Mouse (Mus musculus) stomach, postnatal 0 days (tissue): ENCODE data around the gene Ngfr.

Experiments used
- CTCF ChIP-seq: IDR thresholded peaks from 2 replicates; pipeline ENCODE4 v1.5.1; 2016; ENCODE audit warnings: antibody characterized with exemption, low read depth, mild to moderate bottlenecking, moderate library complexity
- EP300 ChIP-seq: optimal IDR thresholded peaks from 2 replicates; pipeline ENCODE3; 2016; ENCODE audit warnings: antibody characterized with exemption

GRCm38 (mm10) chr11:95521563-95521962 lies 66.0 kb downstream of the Ngfr start:
- TF ChIP-seq CTCF (peak; percentile 97), EP300 (no peak)
